Mouse (Mus musculus) embryonic facial prominence, embryonic 14.5 days (tissue): ENCODE measurements around the gene Tada2b. TPM values are rescaled to one million over a fixed set of nuclear protein-coding genes. Genes with fewer than 3 reads are reported as not detected.

ENCODE experiments used
- ATAC-seq: fragments of 200-750 bp; cut with Nextera tagmentation; 2 replicates; pipeline ENCODE4 v1.8.0; 2017; ENCODE audit warnings: low read depth, moderate number of reproducible peaks, moderate TSS enrichment
- DNase-seq: peaks from one replicate; pipeline ENCODE4 v3.0.0-alpha.2; 2015; ENCODE audit warnings: low spot score
- H3K27ac ChIP-seq: fragments of 300-500 bp; sonication (generic); replicated peaks from 2 replicates; pipeline ENCODE4 v1.5.1; 2014; ENCODE audit warnings: low read depth, mild to moderate bottlenecking, low read length, moderate library complexity
- H3K27me3 ChIP-seq: fragments of 300-500 bp; sonication (generic); replicated peaks from 2 replicates; pipeline ENCODE4 v1.6.1; 2014; ENCODE audit warnings: low read length; ENCODE audit not compliant: control insufficient read depth, insufficient read depth
- H3K36me3 ChIP-seq: fragments of 300-500 bp; sonication (generic); 2 replicates; pipeline ENCODE4 v1.6.1; 2014; ENCODE audit warnings: low read length, mixed read lengths; ENCODE audit not compliant: control insufficient read depth, insufficient read depth
- H3K4me1 ChIP-seq: fragments of 300-500 bp; sonication (generic); 2 replicates; pipeline ENCODE4 v1.6.1; 2014; ENCODE audit warnings: antibody characterized with exemption, low read length; ENCODE audit not compliant: control insufficient read depth, insufficient read depth
- H3K4me2 ChIP-seq: fragments of 300-500 bp; sonication (generic); 2 replicates; pipeline ENCODE4 v1.6.1; 2014; ENCODE audit warnings: low read depth, mild to moderate bottlenecking, low read length, moderate library complexity, mixed read lengths
- H3K4me3 ChIP-seq: fragments of 300-500 bp; sonication (generic); 2 replicates; pipeline ENCODE4 v1.5.1; 2014; ENCODE audit warnings: low read depth, mild to moderate bottlenecking, low read length
- H3K9ac ChIP-seq: fragments of 300-500 bp; sonication (generic); 2 replicates; pipeline ENCODE4 v1.6.1; 2014; ENCODE audit warnings: low read depth, mild to moderate bottlenecking, low read length, moderate library complexity, mixed read lengths
- H3K9me3 ChIP-seq: fragments of 300-500 bp; sonication (generic); 2 replicates; pipeline ENCODE4 v1.6.1; 2016; ENCODE audit warnings: low read length; ENCODE audit not compliant: control insufficient read depth
- whole genome bisulfite sequencing: fragments of 180-500 bp; shearing (Covaris S2); extraction: QIAGEN DNeasy Blood & Tissue Kit; methylation state at CpG from one replicate; pipeline ENCODE4 v1.1.7; 2014; 5-methylcytosine and 5-hydroxymethylcytosine counted together
- polyA plus RNA-seq: library from polyadenylated mRNA; unstranded; fragments of >200 nt; fragmentation: Nextera tagmentation; extraction: Ambion mirVana; gene quantifications from 2 replicates; pipeline ENCODE4 v1.2.1, GENCODE M21; 2014

The Tada2b gene
- 4.0 and 4.2 TPM in 2 replicates for polyA plus RNA-seq

- ATAC-seq = peak; percentile 97
- H3K27ac ChIP-seq = peak within 1 kb of the TSS; percentile 68
- H3K9ac ChIP-seq = peak within 1 kb of the TSS; percentile 87
- peak within 1 kb of the TSS; percentile 88 for H3K4me3 ChIP-seq
- H3K36me3 ChIP-seq = no peaks in the 10 kb centered on the region; the same call in 1 of the 2 replicates
- peaks cover 19% of the 10 kb centered on the region for H3K27me3 ChIP-seq
- H3K9me3 ChIP-seq = no peaks in the 10 kb centered on the region
- peak within 1 kb of the TSS; percentile 96 for H3K4me2 ChIP-seq
- 1% methylated on average over 44 of the region's 97 CpGs for WGBS
- peak; percentile 99 for DNase-seq
- peaks cover 16% of the 10 kb centered on the region for H3K4me1 ChIP-seq
Observed at GRCm38 (mm10) chr5:36484171-36484990, at the start of gene Tada2b, which contains the start of gene Ccdc96. Gene Tada2b, minus strand, starts transcription at chr5:36484285. Gene Ccdc96, plus strand, starts transcription at chr5:36484588.

- peaks cover 13% of the 10 kb centered on the region for H3K4me1 ChIP-seq
- DNase-seq (peak; percentile 97), ATAC-seq (peak; percentile 98)
- peak overlapping the region; percentile 66 for H3K4me2 ChIP-seq
- H3K4me3 ChIP-seq = peak overlapping the region; percentile 76
- H3K27me3 ChIP-seq = no peaks in the 10 kb centered on the region
- H3K9ac ChIP-seq = peak overlapping the region; percentile 84
- under 1% methylated on average over 22 of the region's 28 CpGs for WGBS
- peak overlapping the region; percentile 58 for H3K27ac ChIP-seq
- H3K9me3 ChIP-seq = no peaks in the 10 kb centered on the region
- H3K36me3 ChIP-seq = no peaks in the 10 kb centered on the region
Observed at GRCm38 (mm10) chr5:36530129-36530751, 46.2 kb upstream of the Tada2b start.

- Histone ChIP-seq H3K9me3 (no peaks in the 10 kb centered on the region), H3K4me2 (peak overlapping the region; percentile 66), H3K4me3 (peak overlapping the region; percentile 76), H3K9ac (peak overlapping the region; percentile 84), H3K27me3 (no peaks in the 10 kb centered on the region), H3K36me3 (no peaks in the 10 kb centered on the region), H3K4me1 (peaks cover 13% of the 10 kb centered on the region), H3K27ac (peak overlapping the region; percentile 58; the same call in 1 of the 2 replicates)
- WGBS = 9% methylated on average over 5 of the region's 5 CpGs
- ATAC-seq (no peak), DNase-seq (peak; percentile 22)
Observed at GRCm38 (mm10) chr5:36529698-36530097, 45.6 kb upstream of the Tada2b start.

- no peak overlapping the region for H3K9ac ChIP-seq
- DNase-seq (no peak), ATAC-seq (no peak)
- 85% methylated on average over 2 of the region's 2 CpGs for WGBS
- peaks cover 24% of the 10 kb centered on the region for H3K36me3 ChIP-seq
- no peaks in the 10 kb centered on the region for H3K9me3 ChIP-seq
- H3K27ac ChIP-seq = no peak overlapping the region
- no peak overlapping the region for H3K4me2 ChIP-seq
- H3K4me1 ChIP-seq = peaks cover 13% of the 10 kb centered on the region
- no peaks in the 10 kb centered on the region for H3K27me3 ChIP-seq
- H3K4me3 ChIP-seq = no peak overlapping the region
Observed at GRCm38 (mm10) chr5:36526921-36527320, 42.8 kb upstream of the Tada2b start.

GRCm38 (mm10) chr5:36526274-36526673, 42.2 kb upstream of the Tada2b start:
- Histone ChIP-seq H3K4me3 (no peak overlapping the region), H3K36me3 (peaks cover 31% of the 10 kb centered on the region), H3K9me3 (no peaks in the 10 kb centered on the region), H3K27ac (no peak overlapping the region), H3K4me2 (no peak overlapping the region), H3K4me1 (peaks cover 13% of the 10 kb centered on the region), H3K9ac (no peak overlapping the region), H3K27me3 (no peaks in the 10 kb centered on the region)
- DNase-seq (no peak), ATAC-seq (no peak)
- 70% methylated on average over 5 of the region's 5 CpGs for WGBS

GRCm38 (mm10) chr5:36525216-36525615, 41.1 kb upstream of the Tada2b start:
- no peak for ATAC-seq
- H3K27me3 ChIP-seq = no peaks in the 10 kb centered on the region
- H3K9ac ChIP-seq = no peak overlapping the region
- WGBS = 64% methylated on average over 2 of the region's 2 CpGs
- H3K27ac ChIP-seq = no peak overlapping the region
- peaks cover 13% of the 10 kb centered on the region for H3K4me1 ChIP-seq
- peaks cover 42% of the 10 kb centered on the region for H3K36me3 ChIP-seq
- H3K4me3 ChIP-seq = no peak overlapping the region
- H3K9me3 ChIP-seq = no peaks in the 10 kb centered on the region
- no peak for DNase-seq
- H3K4me2 ChIP-seq = no peak overlapping the region

- Histone ChIP-seq H3K9ac (no peak overlapping the region), H3K27ac (no peak overlapping the region), H3K27me3 (no peaks in the 10 kb centered on the region), H3K4me3 (no peak overlapping the region), H3K9me3 (no peaks in the 10 kb centered on the region), H3K4me1 (no peaks in the 10 kb centered on the region), H3K4me2 (no peak overlapping the region), H3K36me3 (peaks cover 61% of the 10 kb centered on the region)
- ATAC-seq (no peak), DNase-seq (no peak)
- 83% methylated on average over 5 of the region's 5 CpGs for whole genome bisulfite sequencing
Observed at GRCm38 (mm10) chr5:36523219-36523703, 39.2 kb upstream of the Tada2b start.

- Histone ChIP-seq H3K36me3 (peaks cover 66% of the 10 kb centered on the region), H3K4me1 (no peaks in the 10 kb centered on the region), H3K27me3 (no peaks in the 10 kb centered on the region), H3K27ac (no peak overlapping the region), H3K4me3 (no peak overlapping the region), H3K4me2 (no peak overlapping the region), H3K9me3 (no peaks in the 10 kb centered on the region), H3K9ac (no peak overlapping the region)
- no peak for DNase-seq
- 81% methylated on average over 2 of the region's 2 CpGs for WGBS
- no peak for ATAC-seq
Observed at GRCm38 (mm10) chr5:36522782-36523181, 38.7 kb upstream of the Tada2b start.
